Mouse (Mus musculus) urinary bladder, postnatal 36 days (tissue): Measurements from ENCODE around the gene Glrx2.
"Not testable (repeated sequence)": the region's sequence is repeated elsewhere in the genome, so short reads cannot be mapped to it uniquely, and the experiment has no call there.

Source experiments
- DNase-seq, 2 experiments: peaks; one replicate each; pipeline ENCODE4 v3.0.0; 2022; ENCODE audit warnings: low spot score in 2 of 2, mixed read lengths in 1 of 2

Gene Glrx2

DNA sequence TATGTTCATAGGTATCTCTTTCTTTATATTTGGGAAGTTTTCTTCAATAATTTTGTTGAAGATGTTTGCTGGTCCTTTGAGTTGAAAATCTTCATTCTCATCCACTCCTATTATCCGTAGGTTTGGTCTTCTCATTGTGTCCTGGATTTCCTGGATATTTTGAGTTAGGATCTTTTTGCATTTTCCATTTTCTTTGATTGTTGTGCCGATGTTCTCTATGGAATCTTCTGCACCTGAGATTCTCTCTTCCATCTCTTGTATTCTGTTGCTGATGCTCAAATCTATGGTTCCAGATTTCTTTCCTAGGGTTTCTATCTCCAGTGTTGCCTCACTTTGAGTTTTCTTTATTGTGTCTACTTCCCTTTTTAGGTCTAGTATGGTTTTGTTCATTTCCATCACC lies at the start of gene Glrx2:
Glrx2 (plus strand) TSS at position 301 of the 400 bp plus-strand sequence.
- not testable (repeated sequence) for DNase-seq

DNA sequence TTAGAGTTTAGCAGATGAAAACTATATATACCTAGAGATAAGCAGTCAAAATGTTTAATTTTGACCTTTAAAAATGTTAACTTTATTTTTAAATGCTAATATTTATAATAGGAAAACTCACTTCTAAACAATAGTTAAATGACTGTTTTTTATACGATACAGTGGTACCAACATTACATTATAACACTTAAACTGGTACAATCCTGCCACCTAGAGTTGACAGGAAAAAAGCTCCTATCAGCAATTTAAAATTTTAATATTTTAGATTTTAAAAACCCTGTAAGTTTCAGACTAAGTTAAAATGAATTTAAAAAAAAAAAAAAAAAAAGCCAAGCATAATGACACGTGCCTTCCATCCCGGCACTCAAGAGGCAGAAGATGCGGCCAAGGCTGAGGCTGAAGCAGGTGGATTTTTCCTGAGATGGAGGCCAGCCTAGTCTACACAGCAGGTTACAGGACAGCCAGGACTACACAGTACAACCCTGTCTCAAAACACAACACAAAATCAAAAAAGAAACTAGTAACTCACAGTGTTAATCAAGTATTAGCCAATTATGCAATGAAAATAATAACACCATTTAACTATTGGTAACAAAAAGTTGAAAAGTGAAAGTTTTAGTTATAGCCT lies 40.3 kb upstream of the Glrx2 start:
- no peak for DNase-seq

DNA sequence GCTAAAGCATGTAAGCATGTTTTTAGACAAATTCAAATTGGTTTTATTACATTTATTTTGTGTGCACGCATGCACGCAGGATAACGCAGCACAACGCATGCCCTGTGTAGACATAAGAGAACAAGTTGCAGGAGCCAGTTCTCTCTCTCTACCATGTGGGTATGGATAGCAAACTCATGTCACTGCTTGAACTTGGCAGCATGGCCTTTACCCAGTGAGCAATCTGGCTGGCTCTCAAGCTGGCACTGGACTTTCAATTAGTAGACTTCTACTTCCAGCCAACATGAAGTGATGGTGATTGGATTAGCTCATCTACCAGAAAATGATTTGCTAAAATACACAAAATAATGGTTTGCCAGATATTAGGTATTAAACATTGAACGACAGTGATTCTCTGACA lies 35.0 kb upstream of the Glrx2 start:
- DNase-seq = peak in 1 of 2 experiments; percentile 10

DNA sequence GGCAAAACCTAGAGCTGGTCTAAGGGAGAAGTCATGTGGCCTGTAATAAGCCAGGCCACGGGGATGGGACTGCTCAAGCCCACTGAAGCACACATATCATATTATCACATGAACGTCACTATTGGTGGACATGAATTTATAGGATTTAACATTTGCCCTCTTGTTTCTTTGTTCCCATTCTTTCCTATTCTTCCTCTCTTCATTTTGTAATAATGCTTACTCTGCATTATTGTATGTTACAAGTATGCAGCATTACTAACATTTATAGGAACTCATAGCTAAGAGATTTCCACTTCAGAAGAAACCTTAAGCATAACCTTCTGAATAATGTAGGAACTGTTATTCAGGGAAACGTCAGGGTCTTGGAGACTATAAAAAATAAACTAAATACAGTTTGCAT lies 31.3 kb upstream of the Glrx2 start:
- DNase-seq = no peak

DNA sequence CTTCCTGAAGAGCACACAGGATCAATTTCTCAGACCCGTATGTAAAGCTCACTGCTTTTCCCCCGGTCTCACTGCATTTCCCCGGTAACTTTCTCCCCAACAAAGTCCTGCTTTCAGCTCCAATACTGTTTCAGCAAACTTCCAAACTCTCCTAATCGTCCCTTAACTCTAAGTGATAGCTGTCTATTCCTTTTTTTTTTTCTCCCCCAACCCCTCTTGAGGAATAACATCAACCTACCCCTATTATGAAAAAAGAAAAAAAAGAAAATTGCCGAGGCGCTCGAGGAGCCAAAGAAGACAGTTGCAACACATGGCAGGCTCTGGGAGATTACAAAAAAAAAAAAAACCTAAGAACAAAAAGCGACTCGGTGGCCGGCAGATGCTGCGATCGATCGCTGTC lies 14.4 kb upstream of the Glrx2 start:
- no peak for DNase-seq

DNA sequence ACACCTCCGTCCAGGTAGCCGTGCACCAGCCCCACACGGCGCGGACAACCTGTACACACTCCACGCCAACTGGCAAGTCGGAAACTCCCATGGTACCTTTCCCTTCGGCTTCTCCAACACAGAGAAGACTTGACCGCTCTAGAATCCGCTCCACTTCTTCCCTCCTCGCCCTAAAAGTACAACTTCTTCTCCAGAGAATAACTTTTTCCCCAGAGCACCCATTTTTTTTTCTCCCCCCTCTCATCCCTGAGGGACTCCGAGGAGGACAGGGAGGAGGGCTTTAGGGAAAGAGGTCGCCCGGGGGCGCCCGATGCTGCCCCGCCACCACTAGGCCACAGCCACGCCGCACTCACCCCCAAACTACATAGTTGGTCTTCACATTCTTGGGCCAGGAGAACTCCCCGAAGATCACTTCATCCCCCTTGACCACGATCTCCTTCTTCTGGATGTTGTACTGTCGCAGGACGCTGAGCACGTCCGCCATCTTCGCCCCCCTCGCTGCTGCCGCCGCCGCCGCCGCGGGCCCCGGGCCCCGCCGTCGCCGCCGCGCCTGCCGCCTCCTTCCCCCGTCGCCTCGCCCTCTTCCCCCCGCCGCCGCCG lies 13.9 kb upstream of the Glrx2 start:
- DNase-seq = no peak

DNA sequence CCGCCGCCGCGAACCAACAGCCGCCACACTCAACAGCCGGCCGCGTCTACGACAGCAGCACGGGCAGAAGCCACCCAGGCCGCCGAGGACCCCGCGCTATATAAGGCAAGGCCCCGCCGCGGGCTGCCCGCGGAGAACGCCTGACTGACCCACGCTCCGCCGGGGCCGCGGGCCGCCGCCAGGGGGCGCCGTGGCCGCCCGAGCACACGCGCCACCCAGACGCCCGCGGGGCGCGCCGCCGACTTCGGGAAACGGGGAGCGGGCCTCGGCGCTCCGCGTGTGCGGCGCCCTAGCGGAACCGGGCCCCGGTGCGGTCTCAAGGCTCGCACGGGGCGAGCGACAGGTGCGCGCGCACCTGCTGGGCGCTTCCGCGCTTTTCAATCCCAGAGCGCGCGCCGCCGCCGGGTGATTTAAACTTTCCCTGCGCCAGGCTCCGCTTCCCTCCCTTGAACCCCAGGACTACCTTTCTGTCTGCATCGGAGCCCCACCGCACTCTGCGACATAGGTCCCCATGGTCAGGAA lies 13.3 kb upstream of the Glrx2 start, which contains the start of gene Cdc73:
Cdc73 (minus strand) TSS at position 153 of the 522 bp plus-strand sequence.
- DNase-seq = peak; percentile 86 to 90

DNA sequence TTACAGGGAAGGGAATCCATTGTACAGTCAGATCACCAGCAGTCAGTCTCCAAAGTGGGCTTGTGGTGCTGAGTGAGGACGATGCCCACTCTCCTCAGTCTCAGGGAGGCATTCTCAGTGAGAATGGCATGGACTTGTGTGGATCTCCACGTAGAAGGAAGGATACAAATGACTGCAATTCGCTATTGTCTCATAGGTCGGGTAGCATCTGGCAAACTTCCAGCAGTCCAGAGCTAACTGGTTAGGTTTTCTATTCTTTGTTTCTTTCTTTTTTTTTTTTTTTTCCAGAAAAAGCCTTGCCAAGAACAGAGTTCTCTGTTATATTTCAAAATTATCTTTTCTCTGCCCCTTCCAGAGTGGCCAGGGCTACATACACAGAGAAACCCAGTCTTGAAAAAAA lies 9.1 kb upstream of the Glrx2 start:
- no peak for DNase-seq

DNA sequence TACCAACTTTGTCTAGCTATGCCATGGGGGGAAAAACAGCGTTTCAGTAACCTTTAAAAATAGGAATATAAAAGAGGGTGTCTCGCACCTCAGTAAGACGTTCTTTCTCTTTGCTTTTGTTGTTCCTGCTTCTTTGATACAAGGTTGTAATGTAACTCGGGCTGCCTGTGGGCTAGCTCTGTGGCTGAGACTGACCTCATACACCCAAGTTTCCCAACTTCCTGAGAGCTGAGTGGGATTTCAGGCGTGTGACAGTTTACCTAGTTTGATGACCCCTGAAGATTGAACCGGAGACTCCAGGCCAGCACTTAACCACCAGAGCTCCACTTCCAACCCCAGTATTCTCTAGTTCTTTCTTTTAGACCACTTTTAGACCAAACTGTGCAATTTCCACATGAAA lies 7.8 kb upstream of the Glrx2 start:
- no peak for DNase-seq

DNA sequence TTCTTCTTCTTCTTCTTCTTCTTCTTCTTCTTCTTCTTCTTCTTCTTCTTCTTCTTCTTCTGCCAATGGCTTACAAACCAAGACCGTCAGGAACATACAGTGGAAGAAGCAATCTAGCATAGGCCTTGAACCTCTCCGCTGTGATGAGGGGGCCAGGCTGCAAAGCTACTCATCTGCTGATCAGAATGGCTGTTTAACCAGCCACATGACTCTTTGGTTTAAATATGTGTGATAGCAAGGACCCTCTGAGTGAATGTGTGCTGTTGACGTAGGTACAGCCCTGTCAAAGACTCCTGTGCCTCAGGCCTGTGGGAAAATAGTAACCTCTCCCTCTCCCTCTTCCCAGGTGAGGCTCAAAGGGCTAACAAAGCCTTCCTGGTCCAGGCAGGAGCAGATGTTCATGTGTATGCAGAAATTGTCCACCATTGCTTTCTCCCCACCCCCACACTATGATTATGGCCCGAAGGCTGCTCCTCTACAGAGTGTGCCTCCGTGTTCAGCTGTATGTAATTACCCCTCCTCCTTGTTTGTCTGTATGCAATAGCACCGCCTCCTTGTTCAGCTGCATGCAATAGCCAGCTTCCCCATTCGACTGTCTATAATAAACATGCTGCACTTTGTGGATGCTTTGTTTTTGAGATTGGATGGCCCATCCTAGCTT lies 6.0 kb upstream of the Glrx2 start:
- no peak for DNase-seq

DNA sequence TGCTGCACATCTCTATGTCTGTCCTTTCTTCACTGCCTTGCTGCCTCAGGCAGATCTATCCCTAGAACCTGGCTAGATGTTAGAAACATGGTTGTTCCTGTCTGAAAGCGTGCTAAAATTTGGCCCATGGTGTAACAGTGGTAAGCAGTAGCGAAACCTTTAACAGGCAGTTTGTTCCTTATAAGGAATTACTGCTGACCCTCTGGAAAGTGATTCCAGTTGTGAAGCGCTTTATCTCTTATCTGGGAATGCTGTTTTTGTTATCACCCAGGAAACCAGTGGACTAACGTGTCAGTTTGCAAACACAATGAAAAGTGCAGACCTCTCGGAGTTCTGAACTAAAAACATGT lies 5.5 kb upstream of the Glrx2 start:
- no peak for DNase-seq

DNA sequence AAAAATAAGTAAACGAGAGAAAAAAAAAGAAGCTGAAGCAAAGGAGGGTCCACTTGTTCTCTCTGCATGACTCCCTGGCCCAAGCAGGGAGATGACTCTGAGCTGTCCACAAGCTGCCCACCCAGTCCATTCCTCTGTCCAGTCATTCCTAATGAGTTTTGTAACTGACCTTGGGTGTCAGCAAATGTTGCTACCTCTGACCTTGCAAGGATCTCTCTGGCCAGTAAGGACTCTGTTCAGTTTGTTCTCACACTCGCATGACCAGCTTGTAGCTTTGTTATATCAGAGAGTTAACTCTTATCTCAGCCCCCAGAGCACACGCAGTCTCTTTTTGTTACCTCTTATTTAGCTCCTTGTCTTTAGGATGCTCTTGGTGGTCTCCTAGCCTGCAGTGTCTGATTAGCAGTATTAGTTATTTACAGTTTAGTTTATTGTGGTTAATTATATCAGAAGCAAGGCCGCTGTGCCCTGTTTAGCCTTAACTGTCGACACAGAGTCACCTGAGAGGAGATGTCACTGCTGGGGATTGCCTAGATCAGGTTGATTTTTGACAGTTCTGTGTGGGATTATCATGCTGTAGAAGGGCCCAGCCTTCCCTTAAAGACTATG lies 8.4 kb downstream of the Glrx2 start:
- no peak for DNase-seq

DNA sequence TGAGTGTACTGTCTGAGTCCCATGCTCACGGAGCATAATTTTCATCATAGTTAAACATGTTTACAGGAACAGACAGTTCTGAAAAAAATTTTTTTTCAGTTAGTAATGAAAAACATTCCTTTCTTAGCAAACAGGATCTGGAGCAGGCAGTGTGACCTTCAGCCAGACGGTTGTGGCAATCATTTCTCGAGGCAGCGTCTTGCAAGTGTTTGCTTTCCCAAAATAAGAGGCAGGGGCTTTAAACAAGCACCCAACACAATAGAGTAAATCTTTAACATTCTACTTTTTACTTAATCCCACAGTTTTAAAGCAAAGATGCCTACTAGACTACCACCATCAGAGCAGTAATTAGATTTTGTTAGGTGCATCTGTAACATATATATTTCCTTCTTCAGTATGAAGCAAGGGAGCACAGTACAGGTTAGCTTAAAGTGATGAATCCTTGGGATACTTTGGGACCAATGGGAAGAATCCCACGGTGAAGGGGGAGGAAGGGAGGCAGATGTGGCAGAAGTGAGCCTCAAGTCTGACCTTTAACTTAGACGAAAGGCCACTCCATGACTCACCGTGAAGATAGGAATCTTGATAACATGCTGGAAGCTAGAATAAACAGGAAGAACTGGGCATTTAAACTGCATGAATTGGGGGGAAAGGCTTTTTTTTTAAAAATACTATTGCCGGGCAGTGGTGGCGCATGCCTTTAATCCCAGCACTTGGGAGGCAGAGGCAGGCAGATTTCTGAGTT lies 11.7 kb downstream of the Glrx2 start:
- DNase-seq = no peak

DNA sequence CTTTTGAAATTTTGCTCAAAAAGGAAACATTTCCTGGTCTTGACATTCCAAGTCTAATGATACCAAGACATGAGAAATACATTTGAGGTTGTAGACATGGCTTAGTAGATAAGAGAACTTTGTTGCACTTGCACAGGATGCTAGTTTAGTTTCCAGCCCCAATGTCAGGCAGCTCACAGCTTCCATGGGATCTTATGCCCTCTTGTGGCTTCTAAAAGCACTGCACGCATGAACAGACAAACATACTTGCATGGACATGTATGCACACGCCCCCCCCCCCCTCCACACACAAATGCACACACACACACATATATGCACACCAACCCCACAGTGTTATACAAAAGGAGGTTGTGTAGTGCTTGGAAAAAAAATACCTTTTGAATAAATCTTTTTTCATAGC lies 14.8 kb downstream of the Glrx2 start:
- no peak for DNase-seq

DNA sequence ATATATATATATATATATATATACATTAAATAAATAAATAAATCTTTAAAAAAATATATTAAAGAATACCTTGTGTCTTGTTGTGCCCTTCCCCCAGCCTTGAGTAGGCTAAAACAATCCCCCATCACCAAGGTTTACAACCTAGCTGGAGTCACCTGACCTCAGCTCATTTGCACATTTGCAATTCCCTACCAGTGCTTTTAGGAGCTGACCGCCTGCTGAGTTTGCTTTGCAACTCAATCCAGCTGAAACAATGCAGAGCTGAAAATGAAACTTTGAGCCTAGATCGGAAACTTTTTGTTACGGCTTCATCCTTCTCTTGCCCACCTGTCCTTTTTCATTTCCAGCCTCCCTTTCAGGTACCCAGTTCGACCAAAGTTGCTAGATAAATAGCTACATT lies 15.6 kb downstream of the Glrx2 start:
- DNase-seq = no peak

DNA sequence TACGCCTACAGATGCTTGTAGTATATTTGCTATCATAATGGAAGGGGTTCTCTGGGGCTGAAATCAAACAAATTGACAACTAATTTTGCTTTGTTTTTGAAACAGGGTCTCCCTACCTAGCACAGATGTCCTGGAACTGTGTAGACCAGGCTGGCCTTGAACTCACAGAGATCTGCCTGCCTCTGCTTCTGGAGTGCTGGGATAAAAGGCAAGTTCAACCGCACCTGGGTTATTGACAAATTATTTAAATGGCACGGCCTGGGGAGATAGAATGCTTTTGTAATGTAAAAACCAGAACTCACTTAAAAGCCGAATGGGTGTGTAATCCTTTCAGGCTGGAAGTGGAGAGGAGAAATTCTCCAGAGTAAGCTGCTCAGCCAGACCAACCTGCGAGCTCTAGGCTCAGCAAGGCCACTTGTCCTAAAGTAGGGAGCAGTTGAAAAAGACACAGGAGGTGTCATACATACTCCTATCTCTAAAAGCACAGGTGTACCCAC lies 17.8 kb downstream of the Glrx2 start:
- DNase-seq = no peak

DNA sequence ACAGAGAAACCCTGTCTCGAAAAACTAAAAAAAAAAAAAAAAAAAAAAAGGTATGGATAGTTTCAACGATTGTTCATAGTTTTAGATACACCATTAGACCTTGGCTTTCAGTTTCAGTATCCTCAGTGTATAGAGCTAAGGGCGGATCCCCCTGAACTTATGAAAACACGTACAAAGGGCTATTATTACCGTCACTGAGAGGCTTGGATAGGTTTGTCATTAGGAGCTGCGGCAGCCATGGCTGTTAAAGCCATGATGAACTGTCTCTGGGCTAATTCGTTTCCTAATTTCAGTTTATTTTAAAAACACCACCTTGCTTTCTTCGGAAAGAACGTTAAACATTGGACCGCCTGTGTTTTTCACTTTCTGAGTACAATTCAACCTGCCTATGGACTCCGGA lies 22.7 kb downstream of the Glrx2 start:
- no peak for DNase-seq

DNA sequence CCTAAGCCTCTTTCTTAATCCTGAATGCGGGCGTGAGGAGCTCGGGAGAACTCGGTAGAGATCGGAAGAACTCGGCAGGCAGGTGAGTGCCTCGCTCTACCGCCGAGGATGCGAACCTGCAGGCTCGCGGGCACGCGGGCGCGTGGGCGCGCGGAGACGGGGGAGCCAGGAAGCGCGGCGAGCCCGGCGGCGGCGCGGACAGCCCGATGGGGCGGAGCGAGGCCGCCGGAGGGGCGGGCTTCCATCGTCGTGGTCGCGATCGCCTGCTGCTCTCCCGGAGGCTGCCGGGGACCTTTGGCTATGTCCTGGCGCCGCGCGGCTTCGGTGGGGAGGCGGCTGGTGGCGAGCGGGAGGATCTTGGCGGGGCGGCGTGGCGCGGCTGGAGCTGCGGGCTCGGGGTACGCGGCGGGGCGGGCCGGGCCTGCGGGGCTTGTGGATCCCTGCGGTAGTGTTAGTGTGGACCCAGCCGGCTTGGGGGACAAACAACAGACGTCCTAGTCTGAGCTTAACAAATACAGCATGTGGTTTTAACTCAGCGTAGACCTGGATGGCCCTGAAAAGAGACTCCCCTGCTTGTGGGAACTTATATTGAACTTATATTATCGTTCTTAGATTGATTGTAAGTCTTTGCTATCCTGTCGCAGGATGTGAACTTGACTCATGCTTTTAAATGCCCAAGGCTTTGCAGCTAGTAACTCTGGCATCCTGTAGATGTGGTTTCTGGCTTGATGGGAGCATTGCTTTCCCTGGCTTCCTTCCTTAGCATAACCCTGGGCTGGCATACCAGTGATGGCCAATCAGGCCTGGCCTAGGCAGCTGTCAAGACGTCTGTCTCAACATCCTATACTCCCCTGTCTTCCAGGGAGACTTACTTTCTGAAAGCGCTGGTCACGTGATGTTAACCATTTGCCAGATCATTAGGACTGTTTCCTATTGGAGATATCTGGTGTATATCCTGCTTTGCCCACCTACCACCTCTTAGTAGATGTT lies 23.5 kb downstream of the Glrx2 start:
- peak; percentile 87 for DNase-seq

DNA sequence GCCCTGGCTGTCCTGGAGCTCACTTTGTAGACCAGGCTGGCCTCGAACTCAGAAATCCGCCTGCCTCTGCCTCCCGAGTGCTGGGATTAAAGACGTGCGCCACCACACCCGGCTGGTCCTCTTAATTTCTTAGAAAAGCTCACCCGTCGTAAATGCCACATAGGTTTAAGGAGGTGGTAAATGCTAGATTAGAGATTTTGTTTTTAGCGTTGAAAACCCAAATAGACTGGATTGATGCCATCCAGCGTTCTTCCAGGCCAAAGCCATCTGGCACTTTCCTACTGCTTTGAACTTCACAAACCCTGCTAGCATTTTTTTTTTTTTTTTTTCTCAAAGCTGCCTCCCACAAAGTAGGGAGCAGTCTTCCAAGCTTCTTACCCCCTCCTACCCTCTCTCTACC lies 24.4 kb downstream of the Glrx2 start:
- DNase-seq = no peak

DNA sequence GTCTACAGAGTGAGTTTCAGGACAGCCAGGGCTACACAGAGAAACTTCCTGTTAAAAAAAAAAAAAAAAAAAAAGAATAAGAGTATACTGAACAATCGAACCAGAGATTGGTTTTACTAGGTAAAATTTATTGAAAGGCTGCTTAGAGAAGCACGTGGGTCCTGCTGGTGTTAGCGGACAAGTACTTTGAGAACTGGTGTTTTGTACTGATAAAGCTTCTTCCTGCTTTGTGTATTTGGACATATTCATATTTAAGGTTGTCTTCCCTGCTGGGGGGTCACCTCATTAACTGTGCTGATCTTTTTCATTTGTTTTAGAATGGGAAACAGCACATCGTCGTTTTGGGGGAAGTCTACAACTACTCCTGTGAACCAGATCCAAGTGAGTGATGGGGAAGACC lies 25.2 kb downstream of the Glrx2 start:
- no peak for DNase-seq

DNA sequence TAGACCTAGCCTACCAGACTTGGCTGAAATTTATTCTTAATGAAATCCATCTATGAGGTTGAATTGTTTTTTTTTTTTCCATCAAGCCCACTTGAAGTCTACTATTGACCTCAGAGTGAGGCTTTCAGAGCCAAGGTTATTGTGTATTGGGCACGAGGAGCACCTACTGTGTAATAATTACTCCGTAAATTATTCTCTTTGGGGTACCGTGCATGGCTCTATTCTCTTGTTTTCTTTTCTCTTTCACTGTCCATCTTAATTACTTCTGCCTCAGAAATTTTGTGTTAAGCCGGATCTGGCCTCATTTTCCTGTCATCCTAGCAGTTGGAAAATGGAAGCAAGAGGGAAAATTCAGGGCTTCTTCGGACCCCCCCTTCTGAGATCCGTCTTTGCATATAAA lies 26.0 kb downstream of the Glrx2 start:
- no peak for DNase-seq
